Mouse (Mus musculus): Measurements from ENCODE around the gene Hip1r. TPM values are rescaled to one million over a fixed set of nuclear protein-coding genes. Genes with fewer than 3 reads are reported as not detected.

The Hip1r gene
- total RNA-seq, 2 experiments from 2014 or later = 68.3 to 74.2 TPM

GRCm38 (mm10) chr5:123989941-123990885 lies 16.8 kb downstream of the Hip1r start:
- H3K27ac ChIP-seq = no peak overlapping the region

GRCm38 (mm10) chr5:123991321-123991720 lies 17.9 kb downstream of the Hip1r start:
- peak overlapping the region; percentile 74 for H3K27ac ChIP-seq
- no peak for DNase-seq (ENCODE audit: extremely low spot score in 1 of 2, low spot score in 2 of 2)
- H3K4me3 ChIP-seq = no peak overlapping the region
- intact Hi-C loops (cut with DNase I) = no loop called here
- TF ChIP-seq CTCF (IDR thresholded peaks at IDR 0.05) = no peak

More at GRCm38 (mm10) chr5:123989941-123990885, 16.8 kb downstream of the Hip1r start:
- DNase-seq (ENCODE audit: extremely low spot score in 1 of 2, low spot score in 2 of 2) = no peak
- no peak for TF ChIP-seq CTCF (IDR thresholded peaks at IDR 0.05)
- intact Hi-C loops (cut with DNase I) = no loop called here
- H3K4me3 ChIP-seq = no peak overlapping the region

GRCm38 (mm10) chr5:123992193-123992637 lies 18.8 kb downstream of the Hip1r start:
- DNase-seq (ENCODE audit: extremely low spot score in 1 of 2, low spot score in 2 of 2) = peak in 1 of 2 experiments; percentile 53
- no peak for TF ChIP-seq CTCF (IDR thresholded peaks at IDR 0.05)
- Histone ChIP-seq H3K4me3 (no peak overlapping the region), H3K27ac (peak overlapping the region; percentile 74)
- intact Hi-C loops (cut with DNase I) = loop anchor here (1.0 kb wide), 1 partner anchor 45 kb away; no protein-coding TSS in a partner anchor

- Histone ChIP-seq H3K4me3 (no peak overlapping the region), H3K27ac (peak overlapping the region; percentile 69)
- DNase-seq (ENCODE audit: extremely low spot score in 1 of 2, low spot score in 2 of 2) = peak; percentile 80 to 88
- TF ChIP-seq CTCF (IDR thresholded peaks at IDR 0.05) = peak; percentile 95
- intact Hi-C loops (cut with DNase I) = loop anchor here (1.0 kb wide), 1 partner anchor 45 kb away; no protein-coding TSS in a partner anchor
Observed at GRCm38 (mm10) chr5:123992794-123993193, 19.4 kb downstream of the Hip1r start.

- DNase-seq (ENCODE audit: extremely low spot score in 1 of 2, low spot score in 2 of 2) = peak; percentile 57 to 74
- Histone ChIP-seq H3K27ac (no peak overlapping the region), H3K4me3 (no peak overlapping the region)
- no peak for TF ChIP-seq CTCF (IDR thresholded peaks at IDR 0.05)
- intact Hi-C loops (cut with DNase I) = no loop called here
Observed at GRCm38 (mm10) chr5:123993263-123994036, 20.0 kb downstream of the Hip1r start.

- no peak overlapping the region for H3K27ac ChIP-seq
- H3K4me3 ChIP-seq = no peak overlapping the region
- TF ChIP-seq CTCF (IDR thresholded peaks at IDR 0.05) = no peak
- no peak for DNase-seq (ENCODE audit: extremely low spot score in 1 of 2, low spot score in 2 of 2)
- intact Hi-C loops (cut with DNase I) = no loop called here
Observed at GRCm38 (mm10) chr5:123994468-123994867, 21.0 kb downstream of the Hip1r start.

GRCm38 (mm10) chr5:123995388-123995787 lies 22.0 kb downstream of the Hip1r start:
- Histone ChIP-seq H3K27ac (no peak overlapping the region), H3K4me3 (no peak overlapping the region)
- DNase-seq (ENCODE audit: extremely low spot score in 1 of 2, low spot score in 2 of 2) = no peak
- intact Hi-C loops (cut with DNase I) = loop anchor here (5.0 kb wide), 1 partner anchor 168 kb away; no protein-coding TSS in a partner anchor
- no peak for TF ChIP-seq CTCF (IDR thresholded peaks at IDR 0.05)

GRCm38 (mm10) chr5:123996194-123996593 lies 22.8 kb downstream of the Hip1r start:
- Histone ChIP-seq H3K27ac (no peak overlapping the region), H3K4me3 (no peak overlapping the region)
- intact Hi-C loops (cut with DNase I) = loop anchor here (5.0 kb wide), 1 partner anchor 169 kb away; no protein-coding TSS in a partner anchor
- TF ChIP-seq CTCF (IDR thresholded peaks at IDR 0.05) = peak; percentile 64
- DNase-seq (ENCODE audit: extremely low spot score in 1 of 2, low spot score in 2 of 2) = peak in 1 of 2 experiments; percentile 54

GRCm38 (mm10) chr5:123996695-123997094 lies 23.3 kb downstream of the Hip1r start:
- TF ChIP-seq CTCF (IDR thresholded peaks at IDR 0.05) = no peak
- H3K4me3 ChIP-seq = no peak overlapping the region
- intact Hi-C loops (cut with DNase I) = loop anchor here (5.0 kb wide), 1 partner anchor 169 kb away; no protein-coding TSS in a partner anchor
- peak overlapping the region; percentile 12 for H3K27ac ChIP-seq
- DNase-seq (ENCODE audit: extremely low spot score in 1 of 2, low spot score in 2 of 2) = no peak

- intact Hi-C loops (cut with DNase I) = loop anchor here (5.0 kb wide), 1 partner anchor 170 kb away; no protein-coding TSS in a partner anchor
- no peak overlapping the region for H3K4me3 ChIP-seq
- H3K27ac ChIP-seq = peak overlapping the region; percentile 64
- DNase-seq (ENCODE audit: extremely low spot score in 1 of 2, low spot score in 2 of 2) = peak in 1 of 2 experiments; percentile 44
- no peak for TF ChIP-seq CTCF (IDR thresholded peaks at IDR 0.05)
Observed at GRCm38 (mm10) chr5:123997211-123997751, 23.9 kb downstream of the Hip1r start.

GRCm38 (mm10) chr5:123997811-123998210 lies 24.4 kb downstream of the Hip1r start:
- intact Hi-C loops (cut with DNase I) = loop anchor here (5.0 kb wide), 1 partner anchor 171 kb away; no protein-coding TSS in a partner anchor
- Histone ChIP-seq H3K4me3 (no peak overlapping the region), H3K27ac (peak overlapping the region; percentile 64)
- DNase-seq (ENCODE audit: extremely low spot score in 1 of 2, low spot score in 2 of 2) = peak in 1 of 2 experiments; percentile 74
- no peak for TF ChIP-seq CTCF (IDR thresholded peaks at IDR 0.05)

Measured in left cerebral cortex, adult 2 months (tissue).